Mouse (Mus musculus): ENCODE measurements around the gene Tiam1.

Tiam1 gene

GRCm38 (mm10) chr16:90143760-90144516 is at the start of gene Tiam1:
Gene Tiam1, minus strand, starts transcription at chr16:90143769.
- peak; percentile 83 for DNase-seq (ENCODE audit: low spot score)

GRCm38 (mm10) chr16:90191289-90191688 is 47.7 kb upstream of the Tiam1 start:
- no peak for DNase-seq (ENCODE audit: low spot score)

GRCm38 (mm10) chr16:90187453-90187852 is 43.9 kb upstream of the Tiam1 start:
- DNase-seq (ENCODE audit: low spot score), result no peak

GRCm38 (mm10) chr16:90185928-90186588 is 42.5 kb upstream of the Tiam1 start:
- peak; percentile 36 for DNase-seq (ENCODE audit: low spot score)

GRCm38 (mm10) chr16:90184135-90184534 is 40.6 kb upstream of the Tiam1 start:
- DNase-seq (ENCODE audit: low spot score), result no peak

- no peak for DNase-seq (ENCODE audit: low spot score)
Observed at GRCm38 (mm10) chr16:90181673-90182072, 38.1 kb upstream of the Tiam1 start.

GRCm38 (mm10) chr16:90180975-90181374 is 37.4 kb upstream of the Tiam1 start:
- DNase-seq (ENCODE audit: low spot score), result no peak

- DNase-seq (ENCODE audit: low spot score), result no peak
Observed at GRCm38 (mm10) chr16:90179892-90180291, 36.3 kb upstream of the Tiam1 start.

GRCm38 (mm10) chr16:90178404-90178803 is 34.8 kb upstream of the Tiam1 start:
- DNase-seq (ENCODE audit: low spot score), result no peak

GRCm38 (mm10) chr16:90177425-90177824 is 33.9 kb upstream of the Tiam1 start:
- no peak for DNase-seq (ENCODE audit: low spot score)

- no peak for DNase-seq (ENCODE audit: low spot score)
Observed at GRCm38 (mm10) chr16:90176472-90176871, 32.9 kb upstream of the Tiam1 start.

- DNase-seq (ENCODE audit: low spot score), result no peak
Observed at GRCm38 (mm10) chr16:90171416-90171815, 27.8 kb upstream of the Tiam1 start.

GRCm38 (mm10) chr16:90170676-90171075 is 27.1 kb upstream of the Tiam1 start:
- no peak for DNase-seq (ENCODE audit: low spot score)

GRCm38 (mm10) chr16:90169863-90170630 is 26.5 kb upstream of the Tiam1 start:
- no peak for DNase-seq (ENCODE audit: low spot score)

GRCm38 (mm10) chr16:90167646-90168045 is 24.1 kb upstream of the Tiam1 start:
- peak; percentile 49 for DNase-seq (ENCODE audit: low spot score)

GRCm38 (mm10) chr16:90165435-90165834 is 21.9 kb upstream of the Tiam1 start:
- DNase-seq (ENCODE audit: low spot score), result no peak

GRCm38 (mm10) chr16:90164942-90165341 is 21.4 kb upstream of the Tiam1 start:
- DNase-seq (ENCODE audit: low spot score), result no peak

- DNase-seq (ENCODE audit: low spot score), result no peak
Observed at GRCm38 (mm10) chr16:90155080-90155479, 11.5 kb upstream of the Tiam1 start.

- DNase-seq (ENCODE audit: low spot score), result no peak
Observed at GRCm38 (mm10) chr16:90150820-90151219, 7.3 kb upstream of the Tiam1 start.

GRCm38 (mm10) chr16:90150126-90150525 is 6.6 kb upstream of the Tiam1 start:
- no peak for DNase-seq (ENCODE audit: low spot score)

- no peak for DNase-seq (ENCODE audit: low spot score)
Observed at GRCm38 (mm10) chr16:90149335-90149734, 5.8 kb upstream of the Tiam1 start.

- DNase-seq (ENCODE audit: low spot score), result no peak
Observed at GRCm38 (mm10) chr16:90145244-90145643, 1.7 kb upstream of the Tiam1 start.

GRCm38 (mm10) chr16:90144541-90144940 is 972 bp upstream of the Tiam1 start:
- DNase-seq (ENCODE audit: low spot score), result no peak

Data from urinary bladder, postnatal 10 days (tissue).